Mouse (Mus musculus) frontal cortex, postnatal 36 days (tissue): ENCODE data around the gene Zbtb33.
A peak's percentile ranks its signal among the peaks of the same experiment; 100 is the strongest.

Source experiments
- DNase-seq, 2 experiments: peaks; one replicate each; pipeline ENCODE4 v3.0.0; 2022; ENCODE audit warnings: low spot score in 2 of 2

The Zbtb33 gene

GRCm38 (mm10) chrX:38189552-38190457 lies at the start of gene Zbtb33:
Zbtb33 (plus strand) TSS chrX:38189793.
- peak; percentile 85 to 90 for DNase-seq

DNA sequence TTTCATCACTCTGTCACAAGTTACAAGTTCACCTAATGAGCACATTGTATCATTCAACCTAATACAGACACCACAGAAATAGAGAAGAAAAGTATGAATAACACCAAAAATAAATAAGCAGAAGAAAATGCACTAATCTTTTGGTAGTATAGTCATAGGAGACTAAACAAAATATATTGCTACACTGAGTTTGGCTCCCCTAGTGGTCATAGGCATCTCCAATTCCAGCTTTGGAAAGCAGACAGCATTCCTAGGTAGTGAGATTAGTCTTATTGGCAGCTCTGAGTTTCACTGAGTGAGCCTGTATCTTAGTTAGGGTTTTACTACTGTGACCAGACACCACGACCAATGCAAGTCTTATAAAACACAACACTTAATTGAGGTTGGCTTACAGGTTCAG lies 30.5 kb upstream of the Zbtb33 start:
- no peak for DNase-seq

- no peak for DNase-seq
Observed at GRCm38 (mm10) chrX:38165315-38165714, 24.3 kb upstream of the Zbtb33 start.

GRCm38 (mm10) chrX:38166064-38166463 lies 23.5 kb upstream of the Zbtb33 start:
- DNase-seq: no peak

- DNase-seq: no peak
Observed at GRCm38 (mm10) chrX:38166592-38166991, 23.0 kb upstream of the Zbtb33 start.

DNA sequence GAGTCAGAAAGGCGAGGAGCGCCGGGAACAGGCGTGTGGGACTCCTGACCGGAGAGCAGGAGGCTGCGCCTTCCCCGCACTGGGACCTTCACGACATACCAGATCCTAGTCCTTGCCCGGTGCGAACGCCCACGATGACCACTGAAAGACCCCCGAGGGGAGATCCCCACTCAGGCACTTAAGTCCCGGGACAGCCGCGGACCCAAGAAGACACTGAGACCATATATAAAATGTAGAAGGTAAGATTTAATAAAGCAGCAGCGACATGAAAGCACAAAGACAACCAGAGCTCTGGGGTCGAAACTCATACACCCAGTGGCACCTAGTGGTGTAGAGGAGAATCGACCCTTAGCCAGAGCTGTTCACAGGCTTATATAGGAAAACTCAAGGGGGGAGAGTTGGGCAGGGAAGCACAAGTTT lies 9.7 kb upstream of the Zbtb33 start:
- DNase-seq: peak; percentile 21 to 33

DNA sequence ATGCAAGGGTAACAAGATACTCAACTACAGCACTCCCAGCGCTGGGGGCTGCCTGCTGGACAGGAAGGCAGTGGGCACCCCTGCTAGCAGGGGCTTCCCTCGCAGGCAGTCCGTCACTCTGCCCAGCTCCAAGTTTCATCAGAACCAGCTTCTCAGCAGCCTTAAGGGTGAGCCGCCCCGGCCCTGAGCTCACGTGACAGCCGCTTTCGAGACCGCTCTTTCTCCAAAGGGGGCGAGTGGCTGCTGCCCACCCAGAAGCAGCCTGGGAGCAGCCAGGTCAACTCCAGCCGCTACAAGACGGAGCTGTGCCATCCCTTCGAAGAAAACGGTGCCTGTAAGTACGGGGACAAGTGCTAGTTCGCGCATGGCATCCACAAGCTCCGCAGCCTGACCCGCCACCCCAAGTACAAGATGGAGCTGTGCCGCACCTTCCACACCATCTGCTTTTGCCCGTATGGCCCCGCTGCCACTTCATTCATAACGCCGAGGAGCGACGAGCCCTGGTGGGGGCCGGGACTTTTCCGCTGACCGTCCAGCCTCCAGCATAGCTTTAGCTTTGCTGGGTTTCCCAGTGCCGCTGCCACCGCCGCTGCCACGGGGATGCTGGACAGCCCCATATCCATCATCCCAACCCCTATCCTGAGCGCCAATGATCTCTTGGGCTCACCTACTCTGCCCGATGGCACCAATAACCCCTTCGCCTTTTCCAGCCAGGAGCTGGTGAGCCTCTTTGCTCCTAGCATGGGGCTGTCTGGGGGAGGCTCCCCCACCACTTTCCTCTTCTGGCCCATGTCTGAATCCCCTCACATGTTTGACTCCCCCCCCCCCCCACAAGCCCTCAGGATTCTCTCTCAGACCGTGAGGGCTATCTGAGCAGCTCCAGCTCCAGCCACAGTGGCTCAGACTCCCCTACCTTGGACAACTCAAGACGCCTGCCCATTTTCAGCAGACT lies 8.7 kb upstream of the Zbtb33 start:
- DNase-seq: no peak

DNA sequence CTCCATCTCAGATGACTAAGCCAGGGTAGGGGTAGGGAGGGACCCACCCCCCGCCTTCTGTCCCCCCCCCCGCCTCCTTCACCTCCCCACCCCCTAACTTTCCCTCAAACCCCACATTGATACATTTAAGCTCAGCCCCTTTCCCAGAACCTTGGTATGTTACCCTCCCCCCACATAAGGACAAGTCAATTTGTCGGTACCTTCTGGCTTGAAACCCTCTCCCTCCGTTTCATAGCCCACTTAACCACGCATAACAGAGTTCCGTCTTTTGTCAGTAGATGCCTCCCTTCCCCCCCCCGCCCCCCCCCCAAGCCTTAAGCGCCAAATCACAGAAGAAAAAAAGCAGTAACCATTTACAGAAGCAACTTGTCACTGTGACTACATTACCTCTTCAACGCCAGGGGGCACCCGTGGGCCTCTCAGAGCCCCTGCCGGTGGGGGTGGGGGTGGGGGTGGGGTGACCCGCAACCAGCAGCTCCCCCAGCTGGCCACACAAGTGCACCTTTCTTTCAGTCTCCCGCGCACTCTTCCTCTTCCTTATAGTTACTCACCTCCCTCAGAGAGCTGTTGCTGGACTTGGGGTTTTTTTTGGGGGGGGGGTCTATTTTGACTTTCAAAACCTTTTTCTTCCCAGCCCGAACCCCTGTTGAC lies 7.9 kb upstream of the Zbtb33 start:
- peak in 1 of 2 experiments; percentile 13 for DNase-seq

DNA sequence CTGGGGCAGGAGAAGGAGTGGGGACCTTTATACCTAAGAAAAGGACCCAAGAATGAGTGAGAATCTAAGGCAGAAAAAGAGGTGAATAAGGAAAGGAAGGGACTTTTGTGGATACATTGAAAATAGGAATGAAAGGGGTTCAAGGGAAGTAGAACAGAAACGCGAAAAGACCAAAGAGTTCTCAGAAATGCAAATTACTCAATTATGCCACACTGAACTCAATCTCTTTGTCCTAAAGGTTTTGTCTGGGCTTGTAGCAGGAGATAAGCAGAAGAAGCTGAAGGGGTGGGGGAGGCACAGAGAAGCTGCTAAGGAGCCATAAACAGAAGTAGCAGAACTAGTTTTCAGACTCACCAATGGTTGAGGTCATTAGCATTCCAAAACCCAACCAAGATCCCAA lies 4.1 kb upstream of the Zbtb33 start:
- DNase-seq: no peak

DNA sequence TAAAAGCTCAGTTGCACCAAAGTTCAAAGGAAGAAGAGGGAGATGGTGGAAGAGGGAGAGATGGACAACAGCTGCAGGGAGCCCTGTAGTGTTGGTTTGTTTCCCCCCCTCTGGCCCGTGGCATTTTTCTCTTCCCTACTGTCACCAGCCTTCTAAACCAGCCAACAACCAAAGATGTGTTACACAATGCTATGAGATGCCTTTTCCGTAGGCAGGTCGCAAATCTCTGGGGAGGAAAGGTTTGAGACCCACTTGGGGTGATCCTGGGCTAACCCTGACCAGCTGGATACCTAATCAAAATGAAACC lies 818 bp downstream of the Zbtb33 start:
- no peak for DNase-seq

- peak; percentile 44 to 48 for DNase-seq
Observed at GRCm38 (mm10) chrX:38201816-38202215, 12.2 kb downstream of the Zbtb33 start.

DNA sequence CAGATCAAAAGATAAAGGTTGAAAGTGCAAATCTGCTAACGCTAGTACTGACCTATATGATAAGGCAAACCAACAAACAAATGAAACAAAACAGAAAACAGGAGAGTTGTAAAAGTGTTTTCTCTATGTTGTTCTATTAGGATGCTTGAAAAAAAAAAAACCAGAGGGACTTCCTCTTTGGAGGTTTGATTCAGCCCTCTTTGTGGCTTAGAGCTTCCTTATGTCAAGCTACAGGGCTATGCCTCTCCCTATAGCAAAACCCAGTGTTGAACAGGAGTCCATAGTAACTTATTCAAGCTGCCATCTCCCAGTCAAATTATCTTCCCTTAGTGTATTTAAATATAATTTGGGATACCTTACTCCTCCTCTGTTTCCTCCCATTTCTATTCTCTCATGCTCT lies 17.8 kb downstream of the Zbtb33 start:
- DNase-seq: no peak

DNA sequence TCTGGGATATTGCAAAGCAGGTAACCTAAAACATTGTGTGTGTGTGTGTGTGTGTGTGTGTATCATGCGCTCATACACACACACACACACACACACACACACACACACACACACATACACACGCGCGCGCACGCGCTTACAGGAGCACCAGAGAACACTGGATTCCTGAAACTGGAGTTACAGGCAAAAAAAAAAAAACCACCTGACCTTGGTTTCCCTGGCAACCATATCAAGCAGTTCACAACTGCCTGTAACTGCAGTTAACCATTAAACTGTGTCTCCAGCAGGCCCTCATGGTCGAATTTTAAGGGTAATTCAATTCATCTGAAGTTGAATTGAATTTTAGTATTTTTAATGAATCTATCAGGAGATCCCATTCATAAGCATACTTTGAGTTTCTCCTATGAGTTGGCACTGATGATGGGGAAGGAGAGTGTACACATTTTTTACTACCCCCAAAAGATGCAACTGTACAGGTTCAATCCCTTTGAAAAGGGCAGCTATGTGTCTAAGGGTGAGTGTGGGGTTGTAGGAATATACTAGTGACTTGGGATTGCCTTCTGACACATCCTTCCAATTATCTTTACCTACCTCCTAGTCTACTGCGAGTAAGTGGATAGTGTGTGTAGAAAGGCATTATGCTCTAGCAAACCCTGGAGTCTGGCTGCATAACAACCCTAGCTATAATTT lies 27.5 kb downstream of the Zbtb33 start:
- no peak for DNase-seq

- DNase-seq: no peak
Observed at GRCm38 (mm10) chrX:38217676-38217991, 28.0 kb downstream of the Zbtb33 start.

GRCm38 (mm10) chrX:38222757-38223156 lies 33.2 kb downstream of the Zbtb33 start:
- no peak for DNase-seq

DNA sequence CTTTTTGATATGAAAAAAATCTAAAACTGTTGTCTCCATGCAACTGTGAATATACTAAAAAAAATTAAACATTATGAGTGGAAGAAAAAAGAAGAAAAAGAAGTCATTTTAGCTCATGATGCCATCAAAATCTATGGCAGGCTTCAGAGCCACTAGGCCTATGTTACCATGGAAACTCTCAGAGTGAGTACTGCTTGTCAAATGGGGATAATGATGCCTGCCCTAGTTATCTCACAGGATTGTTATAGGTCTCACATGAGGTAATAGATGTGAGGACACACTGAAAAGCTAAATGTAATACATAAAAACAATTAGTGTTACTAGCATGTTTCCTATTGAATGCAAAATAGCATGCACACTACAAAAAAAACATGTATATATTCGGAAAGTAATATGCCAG lies 40.3 kb downstream of the Zbtb33 start:
- no peak for DNase-seq

DNA sequence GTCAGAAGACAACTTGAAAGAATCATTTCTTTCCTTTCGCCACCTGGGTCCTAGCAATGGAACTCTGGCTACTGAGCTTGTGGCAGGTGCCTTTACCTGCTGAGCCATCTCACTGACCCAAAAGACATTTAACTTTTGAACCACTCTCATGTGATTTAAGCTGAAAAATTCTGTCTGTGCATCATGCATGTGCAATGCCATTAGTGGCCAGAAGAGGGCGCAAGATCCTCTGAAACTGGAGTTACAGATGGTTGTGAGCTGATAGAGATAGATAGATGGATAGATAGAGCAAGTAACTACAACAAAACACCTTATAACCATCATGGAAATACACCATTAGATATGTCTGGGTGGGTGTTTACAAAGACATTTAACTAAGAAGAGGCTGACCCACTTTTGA lies 48.1 kb downstream of the Zbtb33 start:
- peak; percentile 5 to 24 for DNase-seq
